Mouse (Mus musculus) adrenal gland, postnatal 4 days (tissue): ENCODE measurements around the gene Fgfr2. TPM values are rescaled to one million over a fixed set of nuclear protein-coding genes. Genes with fewer than 3 reads are reported as not detected.
"Not testable (repeated sequence)": the region's sequence is repeated elsewhere in the genome, so short reads cannot be mapped to it uniquely, and the experiment has no call there.

Source experiments
- DNase-seq, 2 experiments: peaks; one replicate each; pipeline ENCODE4 v3.0.0; 2021 to 2022; ENCODE audit warnings: low spot score in 2 of 2, mixed read lengths in 2 of 2
- total RNA-seq, 2 experiments: library from RNA; stranded (reverse); gene quantifications; 2 replicates each; pipeline ENCODE4 v1.2.3; 2021

Fgfr2 gene
- total RNA-seq, 2 experiments from 2014 or later = 205 to 210 TPM

- no peak for DNase-seq
Measured at GRCm38 (mm10) chr7:131184339-131184738, 1938.8 kb downstream of the Fgfr2 start.

DNA sequence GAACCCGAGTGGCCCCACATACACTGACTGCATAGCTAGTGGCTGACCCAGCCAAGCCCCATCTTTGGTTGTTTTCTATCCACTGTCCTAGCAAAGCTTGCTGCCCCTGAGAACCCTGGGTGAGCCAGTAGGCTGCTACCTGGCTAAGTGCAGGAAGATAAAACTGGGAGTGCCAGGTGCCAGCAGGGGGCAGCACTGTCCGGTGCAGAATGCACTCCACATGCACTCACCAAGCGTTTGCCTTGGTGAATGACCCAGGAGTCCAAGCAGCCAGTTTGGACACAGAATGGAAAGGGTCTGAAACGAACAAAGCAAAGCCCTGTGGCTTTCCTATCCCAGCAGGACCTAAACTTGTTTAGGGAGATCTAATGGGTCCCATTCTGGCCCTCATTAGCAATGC is 1940.5 kb downstream of the Fgfr2 start:
- DNase-seq = peak in 1 of 2 experiments; percentile 8

GRCm38 (mm10) chr7:131174121-131174520 is 1949.0 kb downstream of the Fgfr2 start, which contains the start of gene 5430419D17Rik:
Gene 5430419D17Rik (plus strand): TSS chr7:131174402.
- no peak for DNase-seq

DNA sequence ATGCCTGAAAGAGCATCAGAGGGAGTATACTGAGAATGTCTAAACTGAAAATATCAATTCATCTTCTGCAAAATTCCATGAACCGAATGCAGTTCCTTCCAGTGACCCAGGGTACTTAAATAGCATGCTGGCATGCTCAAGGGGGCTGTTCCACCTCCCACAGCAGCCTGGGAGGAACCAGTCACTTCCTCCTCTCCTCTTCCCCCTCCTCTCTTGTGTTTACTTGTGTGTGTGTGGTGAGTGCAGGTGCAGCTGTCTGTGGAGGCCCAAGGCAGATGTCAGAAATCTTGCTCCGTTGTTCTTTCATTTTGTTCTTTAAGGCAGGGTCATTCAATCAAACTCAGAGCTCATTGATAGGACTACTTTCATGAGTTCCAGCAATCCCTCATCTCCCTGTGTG is 1954.1 kb downstream of the Fgfr2 start:
- no peak for DNase-seq

- DNase-seq = no peak
Measured at GRCm38 (mm10) chr7:131167771-131168170, 1955.4 kb downstream of the Fgfr2 start.

DNA sequence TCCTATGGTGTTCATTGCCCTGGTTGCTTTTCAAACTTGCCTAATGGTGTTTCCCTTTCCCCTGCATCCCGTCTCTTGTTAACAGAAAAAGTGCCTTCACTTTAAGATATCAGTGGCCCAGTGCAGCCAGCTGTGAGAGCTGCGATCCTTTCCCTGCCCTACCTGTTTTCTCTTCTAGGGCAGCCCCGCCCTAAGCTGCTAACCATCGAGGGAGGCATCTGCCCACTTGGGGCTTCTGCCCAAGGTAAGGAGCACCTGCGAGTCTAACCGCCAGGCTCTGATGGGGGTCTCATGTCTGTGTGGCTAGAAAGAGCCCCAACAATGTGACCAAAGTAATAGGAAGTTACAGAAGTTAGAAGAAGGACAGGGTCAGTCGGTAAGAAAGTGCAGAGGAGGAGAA is 1960.9 kb downstream of the Fgfr2 start:
- no peak for DNase-seq

GRCm38 (mm10) chr7:131153044-131153443 is 1970.1 kb downstream of the Fgfr2 start:
- no peak for DNase-seq

GRCm38 (mm10) chr7:131150179-131150578 is 1973.0 kb downstream of the Fgfr2 start:
- no peak for DNase-seq

- no peak for DNase-seq
Measured at GRCm38 (mm10) chr7:131146214-131146613, 1976.9 kb downstream of the Fgfr2 start, which contains the start of gene 4933402N03Rik. Gene 4933402N03Rik (minus strand): TSS chr7:131146314.

- no peak for DNase-seq
Measured at GRCm38 (mm10) chr7:131133181-131133580, 1990.0 kb downstream of the Fgfr2 start.

DNA sequence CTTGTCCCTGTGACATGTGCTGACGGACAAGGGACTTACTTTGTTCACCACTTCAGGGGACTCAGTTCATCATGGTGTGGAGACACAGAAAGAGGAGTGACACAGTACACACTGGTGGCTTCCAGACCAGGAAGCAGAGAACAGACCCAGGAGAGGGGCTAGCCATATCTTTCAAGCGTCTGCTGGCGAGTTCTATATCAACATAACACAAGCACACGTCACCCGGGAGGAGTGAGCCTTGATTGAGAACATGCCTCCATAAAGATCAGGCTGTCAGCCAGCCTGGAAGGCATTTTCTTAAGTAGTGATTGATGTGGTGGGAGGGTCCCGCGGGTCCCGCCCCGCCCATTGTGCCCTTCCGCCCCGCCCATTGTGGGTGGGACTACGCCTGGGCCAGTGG is 1993.1 kb downstream of the Fgfr2 start:
- no peak for DNase-seq

GRCm38 (mm10) chr7:131122210-131122807 is 2000.8 kb downstream of the Fgfr2 start:
- DNase-seq = no peak

DNA sequence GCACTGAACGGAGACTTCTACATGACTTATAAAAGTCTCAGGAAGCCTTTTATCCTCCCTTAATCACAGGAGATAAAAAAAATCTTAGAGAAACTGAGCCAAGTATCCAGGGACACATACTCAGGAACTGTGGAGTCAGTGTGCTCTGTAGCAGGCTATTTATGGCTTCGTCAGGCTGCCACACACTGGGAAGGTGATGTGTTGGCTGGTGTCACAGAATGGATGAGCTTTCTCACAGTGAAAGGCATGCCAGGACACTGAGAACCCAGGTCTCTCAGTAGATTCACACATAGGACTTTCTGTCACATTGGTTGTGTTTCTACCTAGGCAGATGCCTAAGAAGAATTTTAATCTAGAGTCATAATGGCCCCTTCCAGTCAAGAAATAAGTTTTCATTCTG is 2008.7 kb downstream of the Fgfr2 start:
- no peak for DNase-seq

DNA sequence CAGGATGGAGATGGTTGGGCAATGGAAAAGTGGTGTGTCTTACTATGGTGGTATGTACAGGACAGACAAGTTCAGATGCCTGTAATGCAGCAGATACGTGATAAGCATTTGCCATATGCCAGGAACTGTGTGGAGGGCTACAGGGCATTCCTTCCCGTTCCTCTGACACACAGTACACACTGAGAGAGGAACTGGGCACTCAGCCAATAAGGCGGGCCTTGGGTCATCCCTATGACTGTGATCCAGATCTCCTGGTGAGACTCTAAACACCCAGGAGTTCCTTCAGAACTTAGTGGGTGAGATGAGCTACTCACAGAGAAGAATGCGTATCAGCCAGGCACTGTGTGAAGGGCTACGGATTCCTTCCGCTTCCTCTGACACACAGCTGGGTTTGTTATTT is 2009.5 kb downstream of the Fgfr2 start:
- DNase-seq = no peak

DNA sequence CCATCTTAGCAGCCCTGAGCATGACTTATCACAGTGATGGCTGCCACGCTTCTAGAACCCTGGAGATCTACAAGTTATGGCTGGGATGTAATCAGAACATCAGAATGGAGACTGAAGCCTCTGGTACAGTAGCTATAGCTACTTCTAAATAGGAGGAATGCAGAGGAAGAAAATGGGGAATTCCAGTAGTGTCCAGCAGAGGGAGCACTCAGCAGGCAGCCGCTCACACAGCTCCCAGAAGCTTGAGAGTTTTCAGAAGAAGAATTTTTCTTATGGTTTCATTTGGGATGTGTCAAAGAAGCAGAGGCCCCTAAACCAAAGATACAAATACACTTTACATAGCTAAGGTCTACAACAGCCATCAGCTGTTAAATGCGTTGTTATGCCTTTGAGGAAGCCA is 2010.7 kb downstream of the Fgfr2 start:
- no peak for DNase-seq

DNA sequence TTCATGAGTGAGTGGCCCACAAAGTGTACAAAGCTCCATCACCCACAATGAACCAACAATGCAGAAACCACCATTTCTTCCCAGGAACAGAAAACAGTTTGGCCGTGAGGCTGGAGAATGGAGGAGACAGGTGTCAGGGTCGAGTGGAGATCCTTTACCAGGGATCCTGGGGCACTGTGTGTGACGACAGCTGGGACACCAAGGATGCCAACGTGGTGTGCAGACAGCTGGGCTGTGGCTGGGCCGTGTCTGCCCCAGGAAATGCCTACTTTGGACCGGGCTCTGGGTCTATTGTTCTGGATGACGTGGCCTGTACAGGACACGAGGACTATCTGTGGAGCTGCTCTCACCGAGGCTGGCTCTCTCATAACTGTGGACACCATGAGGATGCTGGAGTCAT is 2040.7 kb downstream of the Fgfr2 start:
- DNase-seq = not testable (repeated sequence)

- no peak for DNase-seq
Measured at GRCm38 (mm10) chr7:131075956-131076355, 2047.2 kb downstream of the Fgfr2 start.

DNA sequence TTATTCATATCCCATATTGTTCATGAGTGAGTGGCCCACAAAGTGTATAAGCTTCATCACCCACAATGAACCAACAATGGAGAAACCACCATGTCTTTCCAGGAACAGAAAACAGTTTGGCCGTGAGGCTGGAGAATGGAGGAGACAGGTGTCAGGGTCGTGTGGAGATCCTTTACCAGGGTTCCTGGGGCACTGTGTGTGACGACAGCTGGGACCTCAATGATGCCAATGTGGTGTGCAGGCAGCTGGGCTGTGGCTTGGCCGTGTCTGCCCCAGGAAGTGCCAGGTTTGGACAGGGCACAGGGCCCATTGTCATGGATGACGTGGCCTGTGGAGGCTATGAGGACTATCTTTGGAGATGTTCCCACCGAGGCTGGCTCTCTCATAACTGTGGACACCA is 2049.1 kb downstream of the Fgfr2 start:
- not testable (repeated sequence) for DNase-seq

DNA sequence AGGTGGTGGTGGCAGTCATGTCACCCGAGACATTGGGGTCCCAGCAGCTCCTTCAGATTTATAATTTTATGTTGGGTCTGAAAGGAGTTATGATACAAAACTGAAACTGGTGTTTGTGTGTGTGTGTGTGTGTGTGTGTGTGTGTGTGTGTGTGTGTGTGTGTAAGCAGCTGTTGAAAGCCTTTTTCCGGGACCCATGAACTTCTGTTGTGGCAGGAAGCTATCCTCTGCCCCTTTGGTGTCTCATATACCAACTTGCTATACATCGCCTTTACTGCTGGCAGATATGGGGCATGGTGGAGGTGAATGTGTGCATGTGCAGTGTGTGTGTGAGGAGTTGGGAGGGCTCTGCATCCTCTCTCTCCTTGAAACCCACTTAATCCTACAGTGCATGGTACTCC is 2049.7 kb downstream of the Fgfr2 start:
- not testable (repeated sequence) for DNase-seq

DNA sequence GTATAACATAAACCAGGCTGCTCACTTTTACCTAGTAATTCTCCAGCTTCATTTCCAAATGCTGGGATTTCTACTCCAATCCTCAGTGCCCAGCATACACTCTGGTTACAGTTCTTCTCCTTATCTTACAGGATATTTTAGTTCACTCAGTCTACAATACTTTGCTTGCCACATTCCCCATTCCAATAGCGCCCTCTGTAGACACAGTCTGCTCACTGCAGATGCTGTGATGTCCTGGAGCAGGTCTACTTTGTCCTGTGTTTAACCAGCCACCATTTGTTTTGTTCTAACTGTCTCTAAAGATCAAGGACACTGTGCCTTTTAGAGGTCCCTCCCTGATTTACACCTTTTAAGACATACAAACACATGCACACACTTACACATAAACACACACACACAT is 2055.0 kb downstream of the Fgfr2 start:
- peak in 1 of 2 experiments; percentile 14 for DNase-seq

- no peak for DNase-seq
Measured at GRCm38 (mm10) chr7:131062541-131062940, 2060.6 kb downstream of the Fgfr2 start.

- not testable (repeated sequence) for DNase-seq
Measured at GRCm38 (mm10) chr7:131059808-131060207, 2063.3 kb downstream of the Fgfr2 start.

DNA sequence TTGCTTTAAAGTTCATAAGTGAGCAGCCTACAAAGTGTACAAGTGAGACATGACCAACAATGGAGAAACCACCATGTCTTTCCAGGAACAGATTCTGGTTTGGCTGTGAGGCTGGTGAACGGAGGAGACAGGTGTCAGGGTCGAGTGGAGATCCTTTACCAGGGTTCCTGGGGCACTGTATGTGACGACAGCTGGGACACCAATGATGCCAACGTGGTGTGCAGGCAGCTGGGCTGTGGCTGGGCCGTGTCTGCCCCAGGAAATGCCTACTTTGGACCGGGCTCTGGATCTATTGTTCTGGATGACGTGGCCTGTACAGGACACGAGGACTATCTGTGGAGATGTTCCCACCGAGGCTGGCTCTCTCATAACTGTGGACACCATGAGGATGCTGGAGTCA is 2065.2 kb downstream of the Fgfr2 start:
- DNase-seq = not testable (repeated sequence)
